Mouse (Mus musculus) lung, adult 2 months (tissue): ENCODE measurements around the gene Gli3.

Experiments
- CTCF ChIP-seq: fragments of 200-500 bp; IDR thresholded peaks from 2 replicates; pipeline ENCODE4 v1.5.1; 2011; ENCODE audit warnings: mild to moderate bottlenecking, low read length, control low read depth; ENCODE audit not compliant: insufficient read depth
- POLR2A ChIP-seq: fragments of 200-500 bp; IDR thresholded peaks from 2 replicates; pipeline ENCODE4 v1.6.1; 2011; ENCODE audit warnings: low read depth, mild to moderate bottlenecking, control low read depth, low read length, borderline replicate concordance; ENCODE audit errors: extremely low read depth

GRCm38 (mm10) chr13:15604074-15604473 is 141.0 kb downstream of the Gli3 start:
- TF ChIP-seq POLR2A (no peak), CTCF (no peak)
